Mouse (Mus musculus) liver, postnatal 0 days (tissue): ENCODE measurements at regions not wholly inside any gene's neighbourhood (a gene's known extent, or its start where the extent isn't known, plus 50 kb on each side); places are given as distances from the start of the nearest gene placed in this dataset.
A peak's percentile ranks its signal among the peaks of the same experiment; 100 is the strongest.

Source experiments
- ATAC-seq: fragments of 200-750 bp; cut with Nextera tagmentation; 2 replicates; pipeline ENCODE4 v1.8.0; 2017; ENCODE audit warnings: mild to moderate bottlenecking, moderate library complexity
- DNase-seq: peaks from one replicate; pipeline ENCODE4 v3.0.0-alpha.2; 2016
- H3K27ac ChIP-seq: fragments of 300-500 bp; sonication (generic); 2 replicates; pipeline ENCODE4 v1.5.1; 2014; ENCODE audit warnings: antibody characterized with exemption, moderate library complexity, mild to moderate bottlenecking, low read depth
- H3K27me3 ChIP-seq: fragments of 300-500 bp; sonication (generic); 2 replicates; pipeline ENCODE4 v1.6.1; 2014; ENCODE audit warnings: low read length, control low read depth, mixed read lengths; ENCODE audit not compliant: insufficient read depth
- H3K36me3 ChIP-seq: fragments of 300-500 bp; sonication (generic); replicated peaks from 2 replicates; pipeline ENCODE4 v1.6.1; 2014; ENCODE audit warnings: mild to moderate bottlenecking, control low read depth, low read length, moderate library complexity, mixed read lengths; ENCODE audit not compliant: insufficient read depth
- H3K4me1 ChIP-seq: fragments of 300-500 bp; sonication (generic); 2 replicates; pipeline ENCODE4 v1.6.1; 2014; ENCODE audit warnings: antibody characterized with exemption, mild to moderate bottlenecking, control low read depth; ENCODE audit not compliant: insufficient read depth
- H3K4me2 ChIP-seq: fragments of 300-500 bp; sonication (generic); 2 replicates; pipeline ENCODE4 v1.6.1; 2014; ENCODE audit warnings: low read depth, mild to moderate bottlenecking, low read length, moderate library complexity, mixed read lengths
- H3K4me3 ChIP-seq: fragments of 300-500 bp; sonication (generic); 2 replicates; pipeline ENCODE4 v1.5.1; 2014; ENCODE audit warnings: low read depth, low read length
- H3K9ac ChIP-seq: fragments of 300-500 bp; sonication (generic); replicated peaks from 2 replicates; pipeline ENCODE4 v1.6.1; 2014; ENCODE audit warnings: mild to moderate bottlenecking, moderate library complexity
- H3K9me3 ChIP-seq: fragments of 300-500 bp; sonication (generic); 2 replicates; pipeline ENCODE4 v1.6.1; 2016; ENCODE audit warnings: mild to moderate bottlenecking, control low read depth, low read length, mixed read lengths
- CTCF ChIP-seq: sonication (generic); IDR thresholded peaks from 2 replicates; pipeline ENCODE4 v1.5.1; 2016; ENCODE audit warnings: antibody characterized with exemption, low read depth
- EP300 ChIP-seq: IDR thresholded peaks from 2 replicates; pipeline ENCODE4 v1.6.1; 2016; ENCODE audit warnings: antibody characterized with exemption, low read depth, mild to moderate bottlenecking
- WGBS: fragments of 180-500 bp; shearing (Covaris S2); extraction: QIAGEN DNeasy Blood & Tissue Kit; methylation state at CpG from one replicate; pipeline ENCODE4 v1.1.7; 2014; ENCODE audit not compliant: insufficient replicate concordance; 5-methylcytosine and 5-hydroxymethylcytosine counted together

DNA sequence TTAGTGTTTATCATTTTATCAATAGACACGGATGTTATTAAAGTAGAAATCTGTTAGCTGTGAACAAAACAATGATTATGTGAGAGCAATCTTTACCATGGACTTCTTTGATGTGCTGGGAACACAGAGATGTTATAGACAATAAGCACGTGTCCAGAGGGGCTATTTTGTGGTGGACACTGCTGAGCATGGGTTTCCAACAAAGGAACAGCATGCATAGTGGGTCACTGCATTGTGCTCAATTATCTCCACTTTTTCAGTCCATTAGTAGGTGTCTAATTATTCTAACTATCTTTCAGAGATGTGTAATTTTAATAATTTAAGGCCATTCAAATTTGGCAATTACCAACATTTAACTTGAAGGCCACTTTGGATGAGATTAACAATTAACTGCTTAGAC is 409.6 kb upstream of the Fam98a start:
- Histone ChIP-seq H3K9me3 (no peaks in the 10 kb centered on the region), H3K27me3 (no peaks in the 10 kb centered on the region), H3K4me3 (no peak overlapping the region), H3K36me3 (no peaks in the 10 kb centered on the region), H3K9ac (no peak overlapping the region), H3K4me2 (no peak overlapping the region), H3K4me1 (no peaks in the 10 kb centered on the region), H3K27ac (no peak overlapping the region)
- DNase-seq (no peak), ATAC-seq (no peak)
- TF ChIP-seq EP300 (no peak), CTCF (no peak)
- 58% methylated on average over 2 of the region's 2 CpGs for WGBS

GRCm38 (mm10) chr17:75936686-75937380 is 385.1 kb upstream of the Fam98a start:
- no peak for TF ChIP-seq EP300
- TF ChIP-seq CTCF: no peak
- Histone ChIP-seq H3K27me3 (no peaks in the 10 kb centered on the region), H3K9me3 (no peaks in the 10 kb centered on the region), H3K27ac (no peak overlapping the region), H3K4me2 (no peak overlapping the region), H3K4me1 (no peaks in the 10 kb centered on the region), H3K36me3 (no peaks in the 10 kb centered on the region), H3K9ac (no peak overlapping the region), H3K4me3 (no peak overlapping the region)
- DNase-seq (no peak), ATAC-seq (no peak)
- 72% methylated on average over 6 of the region's 6 CpGs for WGBS

GRCm38 (mm10) chr17:75931022-75931421 is 379.3 kb upstream of the Fam98a start:
- ATAC-seq (no peak), DNase-seq (peak; percentile 13)
- H3K4me2 ChIP-seq: no peak overlapping the region
- H3K4me3 ChIP-seq: no peak overlapping the region
- H3K27me3 ChIP-seq: no peaks in the 10 kb centered on the region
- H3K9ac ChIP-seq: no peak overlapping the region
- no peaks in the 10 kb centered on the region for H3K9me3 ChIP-seq
- no peak for TF ChIP-seq EP300
- TF ChIP-seq CTCF: peak; percentile 75
- no peaks in the 10 kb centered on the region for H3K36me3 ChIP-seq
- no peak overlapping the region for H3K27ac ChIP-seq
- no peaks in the 10 kb centered on the region for H3K4me1 ChIP-seq
- 83% methylated on average over 1 of the region's 1 CpGs for WGBS

DNA sequence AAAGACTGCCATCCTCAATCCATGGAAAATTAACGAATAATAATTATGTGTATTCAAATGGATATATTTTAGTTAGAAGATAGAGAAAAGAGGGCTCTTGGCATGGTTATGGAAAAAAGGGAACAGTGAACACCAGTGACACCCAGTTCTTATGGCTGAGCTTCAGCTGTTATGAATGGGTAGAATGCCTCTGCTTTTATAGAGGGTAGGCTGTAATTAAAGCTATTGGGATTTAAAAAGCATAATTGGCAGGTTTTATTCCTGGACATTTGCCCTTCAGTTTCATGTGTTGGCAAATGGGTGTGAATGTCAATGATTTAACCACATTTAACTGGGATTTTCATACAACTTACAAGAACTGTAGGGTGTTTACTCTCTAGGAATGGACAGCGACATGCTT is 368.5 kb upstream of the Fam98a start:
- Histone ChIP-seq H3K4me3 (no peak overlapping the region), H3K4me2 (no peak overlapping the region), H3K27me3 (no peaks in the 10 kb centered on the region), H3K4me1 (no peaks in the 10 kb centered on the region), H3K27ac (no peak overlapping the region), H3K36me3 (no peaks in the 10 kb centered on the region), H3K9me3 (no peaks in the 10 kb centered on the region), H3K9ac (no peak overlapping the region)
- no peak for TF ChIP-seq EP300
- no peak for TF ChIP-seq CTCF
- DNase-seq: no peak
- WGBS: 75% methylated on average over 2 of the region's 2 CpGs
- ATAC-seq: no peak

- 60% methylated on average over 4 of the region's 4 CpGs for WGBS
- TF ChIP-seq EP300 (no peak), CTCF (no peak)
- Histone ChIP-seq H3K4me1 (no peaks in the 10 kb centered on the region), H3K27me3 (no peaks in the 10 kb centered on the region), H3K9me3 (no peaks in the 10 kb centered on the region), H3K36me3 (no peaks in the 10 kb centered on the region), H3K9ac (no peak overlapping the region), H3K27ac (no peak overlapping the region), H3K4me3 (no peak overlapping the region), H3K4me2 (no peak overlapping the region)
- ATAC-seq (no peak), DNase-seq (no peak)
Observed at GRCm38 (mm10) chr17:75917020-75917419, 365.3 kb upstream of the Fam98a start.

DNA sequence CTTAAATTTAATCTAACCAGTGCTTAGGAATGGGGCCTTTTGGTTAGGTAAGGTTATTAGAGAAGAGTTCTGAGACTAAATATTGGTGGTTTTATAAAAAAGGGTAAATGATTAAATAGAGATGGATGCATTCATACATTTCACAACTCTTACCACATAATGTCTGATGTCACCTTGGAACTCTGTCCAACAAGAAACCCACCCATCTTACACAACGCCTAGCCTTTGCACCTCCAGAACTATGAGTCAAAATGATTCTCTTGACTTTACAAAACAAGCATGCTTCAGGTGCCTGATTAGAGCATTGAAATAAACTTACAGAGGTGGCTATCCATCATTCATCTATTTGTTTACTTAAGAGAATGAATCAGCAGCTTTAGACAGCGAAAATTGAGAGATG is 364.8 kb upstream of the Fam98a start:
- H3K9ac ChIP-seq: no peak overlapping the region
- H3K4me3 ChIP-seq: no peak overlapping the region
- H3K27ac ChIP-seq: no peak overlapping the region
- ATAC-seq (peak; percentile 31; the same call in 1 of the 2 replicates), DNase-seq (no peak)
- TF ChIP-seq CTCF (no peak), EP300 (no peak)
- no peak overlapping the region for H3K4me2 ChIP-seq
- WGBS: 75% methylated on average over 2 of the region's 2 CpGs
- H3K27me3 ChIP-seq: no peaks in the 10 kb centered on the region
- no peaks in the 10 kb centered on the region for H3K4me1 ChIP-seq
- no peaks in the 10 kb centered on the region for H3K36me3 ChIP-seq
- no peaks in the 10 kb centered on the region for H3K9me3 ChIP-seq
